Mouse (Mus musculus) myocyte (in vitro differentiated cells): ENCODE measurements around the gene Sppl2a. TPM values are rescaled to one million over a fixed set of nuclear protein-coding genes. Genes with fewer than 3 reads are reported as not detected.

ENCODE experiments used
- H3K27me3 ChIP-seq: one replicate; pipeline ENCODE4 v1.6.1; 2011; ENCODE audit not compliant: control insufficient read depth, insufficient read depth, insufficient read length
- H3K36me3 ChIP-seq: one replicate; pipeline ENCODE4 v1.6.1; 2011; ENCODE audit not compliant: control insufficient read depth, insufficient read depth
- H3K4me2 ChIP-seq: one replicate; pipeline ENCODE4 v1.6.1; 2011; ENCODE audit warnings: low read depth, control low read depth
- H3K4me3 ChIP-seq: one replicate; pipeline ENCODE4 v1.5.1; 2011; ENCODE audit warnings: mild to moderate bottlenecking, control low read depth, moderate library complexity
- H3K79me2 ChIP-seq: one replicate; pipeline ENCODE4 v1.6.1; 2011; ENCODE audit not compliant: control insufficient read depth, insufficient read depth
- H3ac ChIP-seq: one replicate; pipeline ENCODE4 v1.6.1; 2011; ENCODE audit not compliant: control insufficient read depth, insufficient read length
- CEBPB ChIP-seq: IDR thresholded peaks from 2 replicates; pipeline ENCODE4 v1.6.1; 2011; ENCODE audit warnings: mild to moderate bottlenecking, moderate library complexity; ENCODE audit not compliant: poor library complexity, insufficient read depth, severe bottlenecking
- E2F4 ChIP-seq: IDR thresholded peaks from one replicate; pipeline ENCODE4 v1.6.1; 2011; ENCODE audit warnings: mild to moderate bottlenecking, control low read depth, moderate library complexity; ENCODE audit not compliant: insufficient read depth
- MAX ChIP-seq: IDR thresholded peaks from one replicate; pipeline ENCODE4 v1.6.1; 2011; ENCODE audit warnings: low read depth, mild to moderate bottlenecking, control low read depth
- MYOD1 ChIP-seq, 3 experiments: IDR thresholded peaks; one replicate each; pipeline ENCODE4 v1.6.1; 2011; ENCODE audit warnings: control low read depth in 2 of 3, low read depth in 2 of 3, mild to moderate bottlenecking in 2 of 3, moderate library complexity in 1 of 3; ENCODE audit not compliant: insufficient read length in 2 of 3, control insufficient read depth in 1 of 3
- MYOG ChIP-seq, 3 experiments: IDR thresholded peaks; one replicate each; pipeline ENCODE4 v1.6.1; 2011; ENCODE audit warnings: control low read depth in 2 of 3, low read depth in 2 of 3, mild to moderate bottlenecking in 2 of 3; ENCODE audit not compliant: insufficient read length in 2 of 3, control insufficient read depth in 1 of 3, insufficient read depth in 1 of 3
- POLR2A ChIP-seq: IDR thresholded peaks from one replicate; pipeline ENCODE4 v1.6.1; 2011; ENCODE audit warnings: low read depth, mild to moderate bottlenecking, control low read depth, moderate library complexity; ENCODE audit not compliant: insufficient read length
- POLR2AphosphoS2 ChIP-seq: IDR thresholded peaks from one replicate; pipeline ENCODE4 v1.6.1; 2011; ENCODE audit warnings: low read depth, control low read depth; ENCODE audit not compliant: insufficient read length
- REST ChIP-seq: IDR thresholded peaks from one replicate; pipeline ENCODE4 v1.6.1; 2011; ENCODE audit warnings: mild to moderate bottlenecking, control low read depth, moderate library complexity; ENCODE audit not compliant: insufficient read depth, insufficient read length
- SRF ChIP-seq: IDR thresholded peaks from one replicate; pipeline ENCODE4 v1.6.1; 2011; ENCODE audit warnings: low read depth; ENCODE audit not compliant: control insufficient read depth, insufficient read length
- TCF12 ChIP-seq: IDR thresholded peaks from one replicate; pipeline ENCODE4 v1.6.1; 2011; ENCODE audit warnings: mild to moderate bottlenecking, control low read depth; ENCODE audit not compliant: poor library complexity, insufficient read depth, severe bottlenecking
- TCF3 ChIP-seq: IDR thresholded peaks from one replicate; pipeline ENCODE4 v1.6.1; 2011; ENCODE audit warnings: low read depth, control low read depth; ENCODE audit not compliant: insufficient read length
- USF1 ChIP-seq: IDR thresholded peaks from one replicate; pipeline ENCODE4 v1.6.1; 2011; ENCODE audit warnings: low read depth, mild to moderate bottlenecking, control low read depth, moderate library complexity
- polyA plus RNA-seq: library from polyadenylated mRNA; unstranded; fragments of >200 nt; fragmentation: generic; extraction: Trizol; gene quantifications from one replicate; pipeline ENCODE4 v1.2.1, GENCODE M21; 2012; ENCODE audit warnings: missing spikeins

Sppl2a gene
- polyA plus RNA-seq, 1 experiment, result 14.9 TPM

- H3K4me2 ChIP-seq, result no peak overlapping the region
- H3K79me2 ChIP-seq, result no peaks in the 10 kb centered on the region
- TF ChIP-seq MYOG (IDR thresholded peaks at IDR 0.05; ENCODE audit: control insufficient read depth in 1 of 3, insufficient read depth in 1 of 3, insufficient read length in 2 of 3, low read depth in 2 of 3) (no peak), SRF (no peak), POLR2A (no peak), POLR2AphosphoS2 (no peak), MAX (no peak), MYOD1 (IDR thresholded peaks at IDR 0.05; ENCODE audit: control insufficient read depth in 1 of 3, insufficient read length in 2 of 3, low read depth in 2 of 3) (no peak), TCF12 (no peak), USF1 (no peak), CEBPB (no peak), E2F4 (no peak), REST (no peak), TCF3 (no peak)
- no peak overlapping the region for H3ac ChIP-seq
- no peaks in the 10 kb centered on the region for H3K27me3 ChIP-seq
- H3K4me3 ChIP-seq, result no peak overlapping the region
- H3K36me3 ChIP-seq, result peaks cover 7% of the 10 kb centered on the region
Measured at GRCm38 (mm10) chr2:126904162-126904561, 28.9 kb downstream of the Sppl2a start.

- H3ac ChIP-seq, result no peak overlapping the region
- no peak overlapping the region for H3K4me2 ChIP-seq
- H3K27me3 ChIP-seq, result no peaks in the 10 kb centered on the region
- H3K36me3 ChIP-seq, result peaks cover 15% of the 10 kb centered on the region
- TF ChIP-seq E2F4, result no peak
- no peak for TF ChIP-seq REST
- no peak for TF ChIP-seq USF1
- no peak for TF ChIP-seq TCF12
- no peak for TF ChIP-seq POLR2A
- TF ChIP-seq SRF, result no peak
- no peak for TF ChIP-seq MYOG (IDR thresholded peaks at IDR 0.05; ENCODE audit: control insufficient read depth in 1 of 3, insufficient read depth in 1 of 3, insufficient read length in 2 of 3, low read depth in 2 of 3)
- TF ChIP-seq CEBPB, result no peak
- TF ChIP-seq MAX, result no peak
- no peak for TF ChIP-seq MYOD1 (IDR thresholded peaks at IDR 0.05; ENCODE audit: control insufficient read depth in 1 of 3, insufficient read length in 2 of 3, low read depth in 2 of 3)
- no peaks in the 10 kb centered on the region for H3K79me2 ChIP-seq
- H3K4me3 ChIP-seq, result no peak overlapping the region
Measured at GRCm38 (mm10) chr2:126897511-126897910, 35.5 kb downstream of the Sppl2a start.

GRCm38 (mm10) chr2:126896941-126897340 lies 36.1 kb downstream of the Sppl2a start:
- no peak overlapping the region for H3ac ChIP-seq
- TF ChIP-seq TCF12 (no peak), SRF (no peak), POLR2A (no peak)
- no peak overlapping the region for H3K4me3 ChIP-seq
- H3K27me3 ChIP-seq, result no peaks in the 10 kb centered on the region
- H3K36me3 ChIP-seq, result peaks cover 15% of the 10 kb centered on the region
- no peak overlapping the region for H3K4me2 ChIP-seq
- no peaks in the 10 kb centered on the region for H3K79me2 ChIP-seq

- H3K4me2 ChIP-seq, result no peak overlapping the region
- H3K27me3 ChIP-seq, result no peaks in the 10 kb centered on the region
- H3K79me2 ChIP-seq, result no peaks in the 10 kb centered on the region
- H3K36me3 ChIP-seq, result peaks cover 9% of the 10 kb centered on the region
- no peak overlapping the region for H3K4me3 ChIP-seq
- no peak for TF ChIP-seq CEBPB
- TF ChIP-seq E2F4, result no peak
- TF ChIP-seq SRF, result no peak
- no peak for TF ChIP-seq POLR2A
- TF ChIP-seq MYOD1 (IDR thresholded peaks at IDR 0.05; ENCODE audit: control insufficient read depth in 1 of 3, insufficient read length in 2 of 3, low read depth in 2 of 3), result no peak
- no peak for TF ChIP-seq MAX
- no peak overlapping the region for H3ac ChIP-seq
Measured at GRCm38 (mm10) chr2:126894245-126894644, 38.8 kb downstream of the Sppl2a start.

GRCm38 (mm10) chr2:126892316-126892715 lies 40.7 kb downstream of the Sppl2a start:
- H3K79me2 ChIP-seq, result no peaks in the 10 kb centered on the region
- peaks cover 5% of the 10 kb centered on the region for H3K36me3 ChIP-seq
- no peaks in the 10 kb centered on the region for H3K27me3 ChIP-seq
- H3K4me2 ChIP-seq, result no peak overlapping the region
- TF ChIP-seq E2F4 (no peak), SRF (no peak), MYOD1 (IDR thresholded peaks at IDR 0.05; ENCODE audit: control insufficient read depth in 1 of 3, insufficient read length in 2 of 3, low read depth in 2 of 3) (no peak), MAX (no peak), MYOG (IDR thresholded peaks at IDR 0.05; ENCODE audit: control insufficient read depth in 1 of 3, insufficient read depth in 1 of 3, insufficient read length in 2 of 3, low read depth in 2 of 3) (no peak), TCF12 (no peak), POLR2AphosphoS2 (no peak), CEBPB (no peak), POLR2A (no peak), REST (no peak), TCF3 (no peak), USF1 (no peak)
- no peak overlapping the region for H3K4me3 ChIP-seq
- H3ac ChIP-seq, result no peak overlapping the region
